In genomic region chr5:114687901-114688300, GRCm38 (mm10) we compare ENCODE assay signal across 1 mouse cellular context.
TF ChIP-seq lines count a peak whose summit lies in the region.

No protein-coding gene starts in this region.

TF ChIP-seq in MEL, 35 proteins besides CTCF, POLR2A, EP300 and RAD21 (continued from another document):
- TF ChIP-seq ELF1 (IDR thresholded peaks at IDR 0.05; ENCODE audit: low read depth, low read length) = no peak
- no peak for TF ChIP-seq CHD1 (IDR thresholded peaks at IDR 0.05; ENCODE audit: low read depth, low read length)
- no peak for TF ChIP-seq UBTF (IDR thresholded peaks at IDR 0.05; ENCODE audit: borderline replicate concordance, insufficient read depth, low read depth, low read length)
- TF ChIP-seq BHLHE40 (IDR thresholded peaks at IDR 0.05; ENCODE audit: borderline replicate concordance, low read depth, low read length) = no peak
- no peak for TF ChIP-seq GATA1 (IDR thresholded peaks at IDR 0.05; ENCODE audit: low read depth, low read length)
- TF ChIP-seq MYB (IDR thresholded peaks at IDR 0.05; ENCODE audit: low read depth, low read length) = no peak
- TF ChIP-seq SMC3 (IDR thresholded peaks at IDR 0.05; ENCODE audit: low read depth, low read length) = no peak
